Mouse (Mus musculus) ES-E14 (cell line): ENCODE data around the gene Vmn1r21.

ENCODE experiments used
- CHD2 ChIP-seq: IDR thresholded peaks from 2 replicates; pipeline ENCODE4 v1.6.1; 2014; ENCODE audit warnings: mild to moderate bottlenecking, low read depth, low read length, inconsistent platforms
- MAFK ChIP-seq: IDR thresholded peaks from 2 replicates; pipeline ENCODE4 v1.6.1; 2014; ENCODE audit warnings: mild to moderate bottlenecking, low read depth, low read length, inconsistent platforms; ENCODE audit not compliant: insufficient read depth
- ZNF384 ChIP-seq: IDR thresholded peaks from 2 replicates; pipeline ENCODE4 v1.6.1; 2012; ENCODE audit warnings: low read depth, low read length, inconsistent platforms

DNA sequence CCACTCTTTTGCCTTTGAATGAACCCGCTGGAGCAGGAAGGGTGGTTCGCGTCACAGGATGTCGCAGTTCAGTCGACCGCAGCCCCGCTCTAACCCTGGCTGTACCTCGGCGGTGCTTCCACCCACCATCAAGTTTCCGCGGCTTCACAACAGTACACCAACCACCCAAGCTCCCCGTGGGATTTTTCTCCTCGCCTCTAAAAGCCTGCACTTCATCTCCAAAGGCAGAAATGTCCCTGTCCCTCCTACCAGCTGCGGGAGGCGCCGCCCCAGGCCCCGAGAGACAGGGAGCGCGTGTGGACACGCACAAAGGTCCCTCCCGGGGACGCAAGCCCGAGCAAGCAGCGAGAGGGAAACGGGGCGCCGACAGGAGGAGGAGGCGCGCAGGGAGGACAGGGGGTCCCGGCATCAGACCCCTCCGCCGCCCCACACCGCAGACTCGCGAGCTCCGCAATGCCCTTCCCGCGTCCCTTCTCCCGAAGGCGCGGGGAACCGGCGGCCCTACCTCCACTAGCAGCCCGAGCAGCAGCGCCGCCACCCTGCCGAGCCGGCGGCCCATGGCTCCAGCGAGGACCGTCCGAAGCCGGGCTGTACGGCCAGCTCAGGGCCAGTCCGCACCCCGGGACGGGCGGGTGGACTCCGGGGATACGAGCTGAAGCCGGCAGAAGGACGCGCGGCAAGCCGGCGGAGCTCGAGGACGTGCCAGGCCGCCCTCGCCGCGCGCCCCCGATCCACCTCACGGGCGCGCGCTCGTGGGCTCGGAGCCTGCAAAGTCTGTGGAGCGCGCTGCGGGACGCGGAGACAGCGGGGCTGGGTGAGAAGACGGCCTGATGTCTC, 25.5 kb downstream of the Vmn1r21 start, which contains the start of gene Vopp1:
- TF ChIP-seq ZNF384 (no peak), MAFK (no peak), CHD2 (no peak)
